Comparison of ENCODE assay signal across 17 mouse cellular contexts in the genomic region with DNA sequence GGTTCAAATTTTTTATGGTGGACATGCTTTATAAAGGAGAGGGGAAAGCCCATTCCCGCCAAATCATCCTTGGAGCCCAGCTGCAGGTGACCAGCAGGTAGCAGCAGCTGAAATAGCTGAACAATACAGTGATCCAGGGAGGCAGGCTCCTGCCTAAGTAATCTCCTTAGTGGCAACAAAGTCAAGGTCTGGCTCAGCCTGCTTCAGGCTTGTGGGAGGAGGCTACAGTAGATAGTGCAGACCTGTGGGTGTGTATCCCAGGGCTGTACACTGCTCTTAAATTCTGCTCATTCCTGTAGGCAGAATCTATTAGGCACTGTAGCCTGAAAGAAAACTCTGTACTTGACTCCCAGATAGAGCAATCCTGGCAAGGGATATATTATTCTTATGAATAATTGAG. TPM values are rescaled to one million over a fixed set of nuclear protein-coding genes. Genes with fewer than 3 reads are reported as not detected.
"Had no signal": no experiment of that assay in that cellular context is flagged by ENCODE, and none has a peak within 500 bp of the region (broad histone marks: within the 10 kb centered on the region; RNA-seq: fewer than 3 reads in every experiment).

No protein-coding gene starts in this region.

- H3K36me3 ChIP-seq: midbrain, embryonic 15.5 days; stomach, embryonic 15.5 days had no signal

- H3K4me1 ChIP-seq: liver, embryonic 13.5 days; lung, embryonic 15.5 days; megakaryocyte, embryonic 14.5 days; midbrain, embryonic 15.5 days; neural tube, embryonic 12.5 days; stomach, embryonic 15.5 days had no signal

- H3K4me2 ChIP-seq: liver, embryonic 13.5 days; lung, embryonic 15.5 days; midbrain, embryonic 11.5 days; midbrain, embryonic 15.5 days; neural tube, embryonic 12.5 days; stomach, embryonic 15.5 days had no signal

- H3K4me3 ChIP-seq: layer of hippocampus, adult 2 months; liver, embryonic 13.5 days; lung, embryonic 15.5 days; megakaryocyte, embryonic 14.5 days; midbrain, embryonic 15.5 days; neural tube, embryonic 12.5 days; stomach, embryonic 15.5 days had no signal

- DNase-seq: kidney, postnatal 10 days; kidney, postnatal 4 days; left cerebral cortex, postnatal 4 days; liver; liver, embryonic 13.5 days; liver, postnatal 0 days; lung, postnatal 14 days; right cerebral cortex, postnatal 14 days; thymus, postnatal 4 days had no signal

- H3K9me3 ChIP-seq: liver, embryonic 13.5 days; lung, embryonic 15.5 days; midbrain, embryonic 15.5 days; neural tube, embryonic 12.5 days; stomach, embryonic 15.5 days had no signal

- H3K27me3 ChIP-seq: liver, embryonic 13.5 days; lung, embryonic 15.5 days; megakaryocyte, embryonic 14.5 days; midbrain, embryonic 15.5 days; neural tube, embryonic 12.5 days; stomach, embryonic 15.5 days had no signal

- ATAC-seq: liver, postnatal 0 days; midbrain, embryonic 15.5 days had no signal

- H3K9ac ChIP-seq: liver, embryonic 13.5 days; liver, postnatal 0 days; lung, embryonic 15.5 days; midbrain, embryonic 15.5 days; neural tube, embryonic 12.5 days; stomach, embryonic 15.5 days had no signal

- H3K27ac ChIP-seq: layer of hippocampus, adult 2 months; liver, embryonic 13.5 days; lung, embryonic 15.5 days; macrophage; midbrain, embryonic 15.5 days; neural tube, embryonic 12.5 days; stomach, embryonic 15.5 days had no signal

RNA-seq across cellular contexts. Expression of a gene that starts 38.0 kb away (rescaled TPM):
- polyA plus RNA-seq: macrophage had no signal
